Mouse (Mus musculus): ENCODE measurements around the gene Narfl. TPM values are rescaled to one million over a fixed set of nuclear protein-coding genes. Genes with fewer than 3 reads are reported as not detected.
"Not testable (repeated sequence)": the region's sequence is repeated elsewhere in the genome, so short reads cannot be mapped to it uniquely, and the experiment has no call there.

Gene Narfl
- polyA plus RNA-seq (2015; fragmentation: Nextera tagmentation; extraction: Ambion mirVana), result 25.5 and 25.7 TPM in 2 replicates

GRCm38 (mm10) chr17:25773549-25774120, at the start of gene Narfl:
Narfl (plus strand) TSS chr17:25773776.
- H3K4me3 ChIP-seq, result peak within 1 kb of the TSS; percentile 69
- H3K36me3 ChIP-seq, result peaks cover 18% of the 10 kb centered on the region
- peaks cover 9% of the 10 kb centered on the region for H3K4me1 ChIP-seq
- under 1% methylated on average over 37 of the region's 37 CpGs for WGBS
- H3K27ac ChIP-seq, result no peak within 1 kb of the TSS
- no peaks in the 10 kb centered on the region for H3K9me3 ChIP-seq
- H3K4me2 ChIP-seq (replicated peaks), result peak within 1 kb of the TSS; percentile 90
- peak; percentile 84 for ATAC-seq (ENCODE audit: low FRiP score, low read depth)
- H3K27me3 ChIP-seq, result 0 out of 2 replicates have a peak, but pooled peaks cover 3% of the 10 kb centered on the region
- peak within 1 kb of the TSS; percentile 85 for H3K9ac ChIP-seq

- Histone ChIP-seq H3K9me3 (no peaks in the 10 kb centered on the region), H3K36me3 (peaks cover 62% of the 10 kb centered on the region), H3K4me1 (peaks cover 21% of the 10 kb centered on the region), H3K27ac (no peak overlapping the region), H3K27me3 (peaks cover 2% of the 10 kb centered on the region; the same call in 1 of the 2 replicates), H3K4me2 (replicated peaks) (no peak overlapping the region), H3K4me3 (no peak overlapping the region), H3K9ac (no peak overlapping the region)
- ATAC-seq (ENCODE audit: low FRiP score, low read depth), result no peak
- 76% methylated on average over 7 of the region's 7 CpGs for WGBS
Observed at GRCm38 (mm10) chr17:25723919-25724318, 49.7 kb upstream of the Narfl start.

- 86% methylated on average over 6 of the region's 6 CpGs for WGBS
- no peak overlapping the region for H3K4me3 ChIP-seq
- peaks cover 61% of the 10 kb centered on the region for H3K36me3 ChIP-seq
- peaks cover 23% of the 10 kb centered on the region for H3K4me1 ChIP-seq
- H3K27ac ChIP-seq, result no peak overlapping the region
- H3K9me3 ChIP-seq, result no peaks in the 10 kb centered on the region
- no peak overlapping the region for H3K4me2 ChIP-seq (replicated peaks)
- no peak overlapping the region for H3K9ac ChIP-seq
- no peaks in the 10 kb centered on the region for H3K27me3 ChIP-seq
- ATAC-seq (ENCODE audit: low FRiP score, low read depth), result no peak
Observed at GRCm38 (mm10) chr17:25725264-25725663, 48.3 kb upstream of the Narfl start.

- Histone ChIP-seq H3K4me3 (peak within 1 kb of the TSS; percentile 69), H3K9me3 (no peaks in the 10 kb centered on the region), H3K4me2 (replicated peaks) (peak within 1 kb of the TSS; percentile 92), H3K9ac (peak within 1 kb of the TSS; percentile 87), H3K27ac (no peak within 1 kb of the TSS), H3K4me1 (peaks cover 23% of the 10 kb centered on the region), H3K36me3 (peaks cover 54% of the 10 kb centered on the region), H3K27me3 (no peaks in the 10 kb centered on the region)
- WGBS, result under 1% methylated on average over 37 of the region's 37 CpGs
- peak; percentile 98 for ATAC-seq (ENCODE audit: low FRiP score, low read depth)
Observed at GRCm38 (mm10) chr17:25727265-25728008, 46.1 kb upstream of the Narfl start, which contains the start of the genes Chtf18 and Rpusd1. Chtf18 (minus strand) TSS chr17:25727419. Rpusd1 (plus strand) TSS chr17:25727670.

GRCm38 (mm10) chr17:25728009-25728270, 45.6 kb upstream of the Narfl start:
- Histone ChIP-seq H3K4me1 (peaks cover 23% of the 10 kb centered on the region), H3K4me2 (replicated peaks) (peak overlapping the region; percentile 92), H3K9ac (peak overlapping the region; percentile 87), H3K4me3 (peak overlapping the region; percentile 69), H3K36me3 (peaks cover 49% of the 10 kb centered on the region), H3K27me3 (no peaks in the 10 kb centered on the region), H3K9me3 (no peaks in the 10 kb centered on the region), H3K27ac (no peak overlapping the region)
- 27% methylated on average over 4 of the region's 4 CpGs for WGBS
- no peak for ATAC-seq (ENCODE audit: low FRiP score, low read depth)

- H3K27me3 ChIP-seq, result no peaks in the 10 kb centered on the region
- peaks cover 13% of the 10 kb centered on the region for H3K4me1 ChIP-seq
- WGBS, result 14% methylated on average over 2 of the region's 2 CpGs
- no peak for ATAC-seq (ENCODE audit: low FRiP score, low read depth)
- no peak overlapping the region for H3K4me3 ChIP-seq
- H3K4me2 ChIP-seq (replicated peaks), result no peak overlapping the region
- no peak overlapping the region for H3K27ac ChIP-seq
- H3K9ac ChIP-seq, result no peak overlapping the region
- H3K9me3 ChIP-seq, result no peaks in the 10 kb centered on the region
- peaks cover 27% of the 10 kb centered on the region for H3K36me3 ChIP-seq
Observed at GRCm38 (mm10) chr17:25732082-25732481, 41.5 kb upstream of the Narfl start.

GRCm38 (mm10) chr17:25735246-25735645, 38.3 kb upstream of the Narfl start:
- no peak for ATAC-seq (ENCODE audit: low FRiP score, low read depth)
- no peaks in the 10 kb centered on the region for H3K9me3 ChIP-seq
- 0 out of 2 replicates have a peak overlapping the region, but pooled peaks have one; percentile 19 for H3K9ac ChIP-seq
- H3K4me1 ChIP-seq, result no peaks in the 10 kb centered on the region
- WGBS, result 82% methylated on average over 5 of the region's 5 CpGs
- H3K4me3 ChIP-seq, result no peak overlapping the region
- no peak overlapping the region for H3K27ac ChIP-seq
- no peaks in the 10 kb centered on the region for H3K27me3 ChIP-seq
- H3K4me2 ChIP-seq (replicated peaks), result no peak overlapping the region
- peaks cover 13% of the 10 kb centered on the region for H3K36me3 ChIP-seq

- Histone ChIP-seq H3K4me3 (no peak within 1 kb of the TSS), H3K4me2 (replicated peaks) (no peak within 1 kb of the TSS), H3K4me1 (no peaks in the 10 kb centered on the region), H3K36me3 (peaks cover 8% of the 10 kb centered on the region), H3K9me3 (no peaks in the 10 kb centered on the region), H3K27me3 (no peaks in the 10 kb centered on the region), H3K9ac (0 out of 2 replicates have a peak within 1 kb of the TSS, but pooled peaks have one; percentile 19), H3K27ac (no peak within 1 kb of the TSS)
- no peak for ATAC-seq (ENCODE audit: low FRiP score, low read depth)
- WGBS, result 79% methylated on average over 3 of the region's 3 CpGs
Observed at GRCm38 (mm10) chr17:25735745-25736144, 37.8 kb upstream of the Narfl start, which contains the start of gene Mslnl. Mslnl (plus strand) TSS chr17:25736042.

GRCm38 (mm10) chr17:25738861-25739260, 34.7 kb upstream of the Narfl start:
- 76% methylated on average over 7 of the region's 7 CpGs for WGBS
- Histone ChIP-seq H3K9ac (no peak overlapping the region), H3K27ac (no peak overlapping the region), H3K4me3 (no peak overlapping the region), H3K27me3 (no peaks in the 10 kb centered on the region), H3K9me3 (no peaks in the 10 kb centered on the region), H3K36me3 (no peaks in the 10 kb centered on the region), H3K4me2 (replicated peaks) (no peak overlapping the region), H3K4me1 (no peaks in the 10 kb centered on the region)
- no peak for ATAC-seq (ENCODE audit: low FRiP score, low read depth)

- not testable (repeated sequence) for H3K4me2 ChIP-seq (replicated peaks); H3K4me1 ChIP-seq; H3K27me3 ChIP-seq; H3K9me3 ChIP-seq; H3K27ac ChIP-seq; H3K36me3 ChIP-seq; ATAC-seq (ENCODE audit: low FRiP score, low read depth); H3K9ac ChIP-seq; H3K4me3 ChIP-seq
- WGBS, result 71% methylated on average over 12 of the region's 12 CpGs
Observed at GRCm38 (mm10) chr17:25741471-25741870, 32.1 kb upstream of the Narfl start.

GRCm38 (mm10) chr17:25743831-25744230, 29.7 kb upstream of the Narfl start:
- Histone ChIP-seq H3K27me3 (no peaks in the 10 kb centered on the region), H3K9me3 (no peaks in the 10 kb centered on the region), H3K9ac (no peak overlapping the region), H3K4me3 (no peak overlapping the region), H3K4me2 (replicated peaks) (no peak overlapping the region), H3K36me3 (no peaks in the 10 kb centered on the region), H3K4me1 (no peaks in the 10 kb centered on the region), H3K27ac (no peak overlapping the region)
- WGBS, result 93% methylated on average over 9 of the region's 9 CpGs
- no peak for ATAC-seq (ENCODE audit: low FRiP score, low read depth)

- no peaks in the 10 kb centered on the region for H3K4me1 ChIP-seq
Observed at GRCm38 (mm10) chr17:25744311-25744710, 29.3 kb upstream of the Narfl start.

More at GRCm38 (mm10) chr17:25744311-25744710, 29.3 kb upstream of the Narfl start:
- no peaks in the 10 kb centered on the region for H3K27me3 ChIP-seq
- no peak overlapping the region for H3K4me2 ChIP-seq (replicated peaks)
- no peaks in the 10 kb centered on the region for H3K9me3 ChIP-seq
- no peak overlapping the region for H3K27ac ChIP-seq
- no peak overlapping the region for H3K9ac ChIP-seq
- H3K36me3 ChIP-seq, result no peaks in the 10 kb centered on the region
- H3K4me3 ChIP-seq, result no peak overlapping the region
- no peak for ATAC-seq (ENCODE audit: low FRiP score, low read depth)
- 77% methylated on average over 10 of the region's 10 CpGs for WGBS
